ENCODE assay signal across 20 mouse cellular contexts in genomic region chr8:64497281-64498060, GRCm38 (mm10).
A peak's percentile ranks its signal among the peaks of the same experiment; 100 is the strongest.
DNase-seq lines count a peak whose midpoint lies in the region; ATAC-seq and TF ChIP-seq lines count a peak whose summit lies in the region.
"Had no signal": no experiment of that assay in that cellular context is flagged by ENCODE, and none has a peak within 500 bp of the region (broad histone marks: within the 10 kb centered on the region; RNA-seq: fewer than 3 reads in every experiment).

No protein-coding gene starts in this region.

- H3K27me3 ChIP-seq in hindbrain, embryonic 11.5 days (ENCODE audit: control insufficient read depth, insufficient read depth, low read length), result no peaks in the 10 kb centered on the region
- no peaks in the 10 kb centered on the region for H3K27me3 ChIP-seq in hindbrain, postnatal 0 days (ENCODE audit: insufficient read depth, low read length)
- no peaks in the 10 kb centered on the region for H3K27me3 ChIP-seq in forebrain, embryonic 14.5 days (replicated peaks; ENCODE audit: control insufficient read depth, insufficient read depth, low read length)
- no peaks in the 10 kb centered on the region for H3K27me3 ChIP-seq in midbrain, embryonic 15.5 days (replicated peaks)
- H3K27me3 ChIP-seq: embryonic facial prominence, embryonic 15.5 days; Patski had no signal

- intact Hi-C loops in left cerebral cortex, postnatal 4 days (cut with DNase I), result no loop called here

- no peak overlapping the region for H3K4me2 ChIP-seq in hindbrain, embryonic 11.5 days (replicated peaks; ENCODE audit: low read depth, low read length)
- H3K4me2 ChIP-seq in hindbrain, postnatal 0 days (ENCODE audit: low read depth, low read length), result no peak overlapping the region
- no peak overlapping the region for H3K4me2 ChIP-seq in forebrain, embryonic 14.5 days (ENCODE audit: low read length)
- H3K4me2 ChIP-seq in midbrain, embryonic 15.5 days, result no peak overlapping the region
- H3K4me2 ChIP-seq: embryonic facial prominence, embryonic 15.5 days had no signal

- H3K9ac ChIP-seq in hindbrain, embryonic 11.5 days (ENCODE audit: low read depth, low read length), result no peak overlapping the region
- no peak overlapping the region for H3K9ac ChIP-seq in hindbrain, postnatal 0 days (replicated peaks; ENCODE audit: low read length)
- H3K9ac ChIP-seq in forebrain, embryonic 14.5 days (ENCODE audit: low read length), result no peak overlapping the region
- H3K9ac ChIP-seq in midbrain, embryonic 15.5 days, result no peak overlapping the region
- H3K9ac ChIP-seq: embryonic facial prominence, embryonic 15.5 days had no signal

- DNase-seq in hindbrain, embryonic 11.5 days (ENCODE audit: low spot score), result peak; percentile 7
- DNase-seq in hindbrain, postnatal 0 days (ENCODE audit: low spot score), result no peak
- peak; percentile 50 for DNase-seq in brain, embryonic 14.5 days (ENCODE audit: low read depth)
- DNase-seq in forebrain, embryonic 14.5 days (ENCODE audit: low spot score), result peak; percentile 36
- no peak for DNase-seq in lung, postnatal 10 days
- DNase-seq in left cerebral cortex, postnatal 4 days, result no peak
- no peak for DNase-seq in heart, adult 8-10 months (ENCODE audit: low spot score)
- DNase-seq: adrenal gland, postnatal 14 days; cerebellum, adult 18-20 months; cerebellum, postnatal 36 days; gastrocnemius, postnatal 10 days; heart, adult 2 months; kidney, adult 8-10 months; lung, adult 2 months; thymus, postnatal 25 days had no signal

- no peaks in the 10 kb centered on the region for H3K9me3 ChIP-seq in hindbrain, embryonic 11.5 days (ENCODE audit: control insufficient read depth, low read length)
- H3K9me3 ChIP-seq in hindbrain, postnatal 0 days (ENCODE audit: low read length), result no peaks in the 10 kb centered on the region
- no peaks in the 10 kb centered on the region for H3K9me3 ChIP-seq in forebrain, embryonic 14.5 days (replicated peaks; ENCODE audit: control insufficient read depth, low read length)
- H3K9me3 ChIP-seq in midbrain, embryonic 15.5 days, result no peaks in the 10 kb centered on the region
- H3K9me3 ChIP-seq: embryonic facial prominence, embryonic 15.5 days had no signal

- no peak overlapping the region for H3K27ac ChIP-seq in hindbrain, embryonic 11.5 days (ENCODE audit: low read depth, low read length)
- no peak overlapping the region for H3K27ac ChIP-seq in hindbrain, postnatal 0 days
- no peak overlapping the region for H3K27ac ChIP-seq in forebrain, embryonic 14.5 days (ENCODE audit: low read depth, low read length)
- no peak overlapping the region for H3K27ac ChIP-seq in midbrain, embryonic 15.5 days
- H3K27ac ChIP-seq: embryonic facial prominence, embryonic 15.5 days; heart, adult 2 months; macrophage had no signal

- peak; percentile 81 for ATAC-seq in hindbrain, embryonic 11.5 days (ENCODE audit: low FRiP score)
- ATAC-seq in hindbrain, postnatal 0 days, result no peak
- ATAC-seq in forebrain, embryonic 14.5 days, result peak; percentile 53
- ATAC-seq in midbrain, embryonic 15.5 days (replicated peaks), result peak; percentile 51; the same call in 1 of the 2 replicates
- ATAC-seq: activated CD4-positive, CD25-positive, alpha-beta regulatory T cell, adult 4 months; Patski had no signal

- H3K4me1 ChIP-seq in hindbrain, embryonic 11.5 days (replicated peaks; ENCODE audit: control insufficient read depth, insufficient read depth, low read length), result no peaks in the 10 kb centered on the region
- no peaks in the 10 kb centered on the region for H3K4me1 ChIP-seq in hindbrain, postnatal 0 days (ENCODE audit: insufficient read depth, low read length)
- H3K4me1 ChIP-seq in forebrain, embryonic 14.5 days (ENCODE audit: control insufficient read depth, insufficient read depth, low read length), result peaks cover 5% of the 10 kb centered on the region
- H3K4me1 ChIP-seq in midbrain, embryonic 15.5 days, result peaks cover 8% of the 10 kb centered on the region

- no peak overlapping the region for H3K4me3 ChIP-seq in hindbrain, embryonic 11.5 days (ENCODE audit: low read depth, low read length)
- no peak overlapping the region for H3K4me3 ChIP-seq in hindbrain, postnatal 0 days (ENCODE audit: low read length)
- H3K4me3 ChIP-seq in forebrain, embryonic 14.5 days (ENCODE audit: low read depth, low read length), result no peak overlapping the region
- no peak overlapping the region for H3K4me3 ChIP-seq in midbrain, embryonic 15.5 days
- H3K4me3 ChIP-seq: embryonic facial prominence, embryonic 15.5 days; heart, adult 2 months had no signal

- no peaks in the 10 kb centered on the region for H3K36me3 ChIP-seq in hindbrain, embryonic 11.5 days (ENCODE audit: control insufficient read depth, insufficient read depth, low read length)
- no peaks in the 10 kb centered on the region for H3K36me3 ChIP-seq in hindbrain, postnatal 0 days (ENCODE audit: insufficient read depth, low read length)
- no peaks in the 10 kb centered on the region for H3K36me3 ChIP-seq in forebrain, embryonic 14.5 days (ENCODE audit: control insufficient read depth, insufficient read depth, low read length)
- H3K36me3 ChIP-seq in midbrain, embryonic 15.5 days (replicated peaks), result no peaks in the 10 kb centered on the region
- H3K36me3 ChIP-seq: embryonic facial prominence, embryonic 15.5 days had no signal

- no peak for TF ChIP-seq POLR2A in brain, embryonic 14.5 days (IDR thresholded peaks at IDR 0.05; ENCODE audit: borderline replicate concordance, extremely low read depth, insufficient read depth, insufficient read length, poor library complexity, severe bottlenecking)

- WGBS in hindbrain, embryonic 11.5 days, result 61% methylated on average over 6 of the region's 6 CpGs
- WGBS in hindbrain, postnatal 0 days, result 56% methylated on average over 6 of the region's 6 CpGs
- 29% methylated on average over 6 of the region's 6 CpGs for WGBS in forebrain, embryonic 14.5 days
- WGBS in midbrain, embryonic 15.5 days, result 48% methylated on average over 6 of the region's 6 CpGs

- no peak for TF ChIP-seq CTCF in hindbrain, postnatal 0 days (IDR thresholded peaks at IDR 0.05; ENCODE audit: low read depth)
- TF ChIP-seq CTCF in brain, embryonic 14.5 days (IDR thresholded peaks at IDR 0.05; ENCODE audit: borderline replicate concordance, extremely low read depth, insufficient read depth, insufficient read length), result no peak

Comparison
In these comparisons a context has a peak if more than half of its experiments do, and no peak if none do; other contexts are left out.
1. DNase-seq: peak in hindbrain, embryonic 11.5 days (single experiment), brain, embryonic 14.5 days (single experiment) and forebrain, embryonic 14.5 days (single experiment); none in hindbrain, postnatal 0 days (single experiment), lung, postnatal 10 days (single experiment), left cerebral cortex, postnatal 4 days (single experiment) and heart, adult 8-10 months (single experiment).